Comparison of ENCODE assay signal across 24 mouse cellular contexts in the genomic region with DNA sequence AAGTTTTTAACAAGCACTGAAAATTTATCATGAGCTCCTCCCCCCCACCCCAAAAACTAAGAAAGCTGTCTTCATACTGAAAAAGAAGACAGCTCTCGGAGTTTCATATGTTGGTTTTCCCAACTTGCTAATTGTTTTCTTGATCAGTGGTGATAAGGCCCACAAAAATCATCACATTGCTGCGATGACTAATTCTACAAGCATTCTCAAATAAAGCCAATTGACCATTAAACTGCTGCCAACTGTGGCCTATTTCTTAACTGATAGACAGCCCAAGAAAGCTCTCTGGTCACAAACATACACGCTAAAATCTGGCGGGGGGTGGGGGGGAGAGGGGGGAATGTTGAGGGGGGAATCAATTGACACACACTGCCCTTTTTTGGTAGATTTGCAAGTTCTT.
DNase-seq lines count a peak whose midpoint lies in the region; ATAC-seq and TF ChIP-seq lines count a peak whose summit lies in the region.
"Had no signal": no experiment of that assay in that cellular context is flagged by ENCODE, and none has a peak within 500 bp of the region (broad histone marks: within the 10 kb centered on the region; RNA-seq: fewer than 3 reads in every experiment).

No protein-coding gene starts in this region.

- ATAC-seq in liver, embryonic 11.5 days (replicated peaks; ENCODE audit: low FRiP score), result no peak
- ATAC-seq in Patski, result peak; percentile 87
- ATAC-seq: forebrain, embryonic 15.5 days; hindbrain, postnatal 0 days; inflammation-experienced regulatory T-cells, adult 6 months; intestine, embryonic 16.5 days had no signal

- H3K4me3 ChIP-seq in gastrocnemius, adult 2 months, result no peak overlapping the region
- no peak overlapping the region for H3K4me3 ChIP-seq in liver, adult 2 months (ENCODE audit: insufficient read depth, low read depth, low read length)
- H3K4me3 ChIP-seq in liver, embryonic 11.5 days (ENCODE audit: low read depth, low read length), result no peak overlapping the region
- H3K4me3 ChIP-seq: forebrain, embryonic 12.5 days; forebrain, embryonic 15.5 days; heart, embryonic 10.5 days had no signal

- CTCF ChIA-PET in Patski (lab: Charles Lee), result interaction anchor here (0.6 to 1.9 kb wide), 5 partner anchors 9 to 416 kb away, joined by 3 to 6 read pairs (median 4); no protein-coding TSS in a partner anchor

- no peaks in the 10 kb centered on the region for H3K36me3 ChIP-seq in liver, adult 2 months (ENCODE audit: control insufficient read depth, insufficient read depth, low read length)
- no peaks in the 10 kb centered on the region for H3K36me3 ChIP-seq in liver, embryonic 11.5 days (ENCODE audit: control insufficient read depth, insufficient read depth, low read length)
- H3K36me3 ChIP-seq: forebrain, embryonic 12.5 days; forebrain, embryonic 15.5 days; heart, embryonic 10.5 days had no signal

- H3K27me3 ChIP-seq in liver, adult 2 months (ENCODE audit: control insufficient read depth, insufficient read depth, low read length), result no peaks in the 10 kb centered on the region; the same call in 1 of the 2 replicates
- H3K27me3 ChIP-seq in liver, embryonic 11.5 days (replicated peaks; ENCODE audit: control insufficient read depth, insufficient read depth, low read length), result no peaks in the 10 kb centered on the region
- no peaks in the 10 kb centered on the region for H3K27me3 ChIP-seq in Patski
- H3K27me3 ChIP-seq: forebrain, embryonic 12.5 days; forebrain, embryonic 15.5 days had no signal

- H3K27ac ChIP-seq in gastrocnemius, adult 2 months, result peak overlapping the region; percentile 68
- no peak overlapping the region for H3K27ac ChIP-seq in liver, adult 2 months (replicated peaks; ENCODE audit: insufficient read depth, low read depth, low read length)
- no peak overlapping the region for H3K27ac ChIP-seq in liver, embryonic 11.5 days (ENCODE audit: low read depth, low read length)
- H3K27ac ChIP-seq: forebrain, embryonic 12.5 days; forebrain, embryonic 15.5 days; heart, embryonic 10.5 days; hindbrain, embryonic 14.5 days; hindbrain, postnatal 0 days had no signal

- no peak for TF ChIP-seq POLR2A in liver, adult 2 months (IDR thresholded peaks at IDR 0.05; ENCODE audit: extremely low read depth, insufficient read depth, low read length)

- H3K9ac ChIP-seq in liver, adult 2 months (ENCODE audit: low read depth, low read length), result no peak overlapping the region
- no peak overlapping the region for H3K9ac ChIP-seq in liver, embryonic 11.5 days (ENCODE audit: low read depth, low read length)
- H3K9ac ChIP-seq: forebrain, embryonic 12.5 days; forebrain, embryonic 15.5 days; hindbrain, embryonic 14.5 days had no signal

- H3K9me3 ChIP-seq in liver, embryonic 11.5 days (ENCODE audit: control insufficient read depth, low read length), result no peaks in the 10 kb centered on the region; the same call in 1 of the 2 replicates
- H3K9me3 ChIP-seq: forebrain, embryonic 12.5 days; forebrain, embryonic 15.5 days; heart, embryonic 10.5 days had no signal

- no peak for DNase-seq in gastrocnemius, adult 2 months
- no peak for DNase-seq in gastrocnemius, postnatal 10 days
- DNase-seq in liver, adult 2 months (ENCODE audit: extremely low read depth, low read depth, low spot score), result peak; percentile 26
- no peak for DNase-seq in liver, embryonic 11.5 days (ENCODE audit: low spot score)
- no peak for DNase-seq in Patski (ENCODE audit: low read depth, low spot score)
- peak; percentile 36 for DNase-seq in fibroblast of lung, adult 2 months (ENCODE audit: low read depth)
- DNase-seq in frontal cortex, postnatal 10 days (ENCODE audit: low spot score in 2 of 2), result no peak
- DNase-seq in left cerebral cortex, adult 18-20 months (ENCODE audit: low spot score in 2 of 2), result no peak
- DNase-seq: adrenal gland, adult 8-10 months; adrenal gland, postnatal 25 days; cerebellum, adult 18-20 months; cerebellum, adult 9-10 months; cerebellum, postnatal 14 days; gastrocnemius, postnatal 25 days; heart, postnatal 14 days; heart, postnatal 4 days; kidney, adult 18-20 months had no signal

- intact Hi-C loops in gastrocnemius, adult 2 months (cut with DNase I), result no loop called here

- POLR2A ChIA-PET in Patski (lab: Charles Lee), result no interaction called here

- H3K4me2 ChIP-seq in liver, embryonic 11.5 days, result no peak overlapping the region
- H3K4me2 ChIP-seq: forebrain, embryonic 12.5 days; forebrain, embryonic 15.5 days; hindbrain, embryonic 14.5 days had no signal

- in situ Hi-C loops in Patski (cut with MboI; ENCODE audit: low pct_unique_long_range_greater_than_20kb), result no loop called here

- 14% methylated on average over 4 of the region's 4 CpGs for WGBS in liver, adult 2 months
- 82% methylated on average over 4 of the region's 4 CpGs for whole genome bisulfite sequencing in liver, embryonic 11.5 days

- no peaks in the 10 kb centered on the region for H3K79me2 ChIP-seq in liver, adult 2 months (ENCODE audit: control insufficient read depth, insufficient read depth, low read length)

- H3K4me1 ChIP-seq in liver, adult 2 months (ENCODE audit: control insufficient read depth, insufficient read depth, low read length), result peaks cover 4% of the 10 kb centered on the region; the same call in 1 of the 2 replicates
- H3K4me1 ChIP-seq in liver, embryonic 11.5 days (replicated peaks; ENCODE audit: control insufficient read depth, insufficient read depth, low read length), result no peaks in the 10 kb centered on the region
- H3K4me1 ChIP-seq: forebrain, embryonic 12.5 days; heart, embryonic 10.5 days had no signal

- no peak for TF ChIP-seq CTCF in gastrocnemius, adult 2 months (IDR thresholded peaks at IDR 0.05)
- no peak for TF ChIP-seq CTCF in liver, adult 2 months (IDR thresholded peaks at IDR 0.05; ENCODE audit: low read depth, low read length)
- TF ChIP-seq CTCF in Patski (IDR thresholded peaks at IDR 0.05), result no peak

Comparison
In these comparisons a context has a peak if more than half of its experiments do, and no peak if none do; other contexts are left out.
1. DNase-seq: peak in liver, adult 2 months (single experiment) and fibroblast of lung, adult 2 months (single experiment); none in gastrocnemius, adult 2 months (single experiment), gastrocnemius, postnatal 10 days (single experiment), liver, embryonic 11.5 days (single experiment), Patski (single experiment), frontal cortex, postnatal 10 days (0 of 2) and left cerebral cortex, adult 18-20 months (0 of 2).